Mouse (Mus musculus): ENCODE data around the gene Tmem259.
A peak's percentile ranks its signal among the peaks of the same experiment; 100 is the strongest.

The Tmem259 gene

GRCm38 (mm10) chr10:79986963-79987362, 2.8 kb upstream of the Tmem259 start:
- peak; percentile 94 to 95 for DNase-seq

DNA sequence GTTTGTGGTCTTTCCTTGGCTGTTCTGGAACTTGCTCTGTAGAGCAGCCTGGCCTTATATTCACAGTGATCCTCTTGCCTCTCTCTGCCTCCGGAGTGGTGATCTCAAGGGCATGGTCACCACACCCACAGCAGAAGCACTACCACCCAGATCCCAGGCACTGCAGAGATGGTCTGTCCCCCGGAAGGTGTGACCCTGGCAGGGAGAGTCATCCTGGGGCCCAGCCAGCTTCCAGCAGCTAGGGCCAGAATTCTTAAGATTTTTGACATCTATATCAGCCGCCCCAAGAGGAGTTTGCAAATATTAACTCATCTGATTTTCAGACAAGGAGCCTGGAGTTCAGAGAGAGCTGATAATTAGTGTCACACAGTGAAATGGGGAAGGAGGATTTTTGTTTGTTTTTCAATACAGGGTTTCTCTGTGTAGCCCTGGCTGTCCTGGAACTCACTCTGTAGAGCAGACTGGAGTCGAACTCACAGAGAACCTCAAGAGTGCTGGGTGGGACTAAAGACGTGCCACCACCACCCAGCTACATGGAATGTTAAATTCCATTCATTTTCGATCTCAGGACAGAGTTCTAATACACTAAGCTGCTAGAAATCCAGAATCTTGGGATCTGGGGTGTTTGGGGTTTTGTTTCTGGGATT, 2.2 kb upstream of the Tmem259 start:
- DNase-seq: peak; percentile 72 to 89

GRCm38 (mm10) chr10:79985334-79986231, 1.5 kb upstream of the Tmem259 start:
- DNase-seq: peak; percentile 79 to 84

DNA sequence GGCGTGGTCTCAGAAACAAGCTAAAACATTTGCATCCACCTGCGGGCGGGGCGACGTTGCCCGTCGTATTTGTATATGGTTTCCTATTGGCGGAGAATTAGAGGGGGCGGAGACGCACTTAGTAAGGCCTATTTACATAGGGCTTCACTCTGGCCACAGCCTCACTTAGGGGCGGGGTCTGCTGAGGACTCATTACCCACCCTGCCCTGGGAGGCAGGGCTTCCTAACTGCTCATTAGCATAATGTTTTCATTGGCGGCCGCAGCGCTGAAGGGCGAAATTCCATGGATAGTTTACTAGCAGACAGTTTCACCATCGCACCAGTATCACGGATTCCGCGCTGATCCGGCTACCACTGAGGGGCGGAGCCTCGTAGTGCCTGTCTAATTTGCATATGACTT, 741 bp upstream of the Tmem259 start:
- peak; percentile 96 to 99 for DNase-seq

- peak; percentile 69 to 72 for DNase-seq
Observed at GRCm38 (mm10) chr10:79983670-79984069, 460 bp downstream of the Tmem259 start.

- DNase-seq: no peak
Observed at GRCm38 (mm10) chr10:79983205-79983604, 925 bp downstream of the Tmem259 start.

GRCm38 (mm10) chr10:79979401-79980155, 4.6 kb downstream of the Tmem259 start:
- no peak for DNase-seq

GRCm38 (mm10) chr10:79978061-79978460, 6.1 kb downstream of the Tmem259 start:
- DNase-seq: no peak

- no peak for DNase-seq
Observed at GRCm38 (mm10) chr10:79977324-79977723, 6.8 kb downstream of the Tmem259 start.

- no peak for DNase-seq
Observed at GRCm38 (mm10) chr10:79976722-79977107, 7.4 kb downstream of the Tmem259 start.

GRCm38 (mm10) chr10:79976071-79976721, 7.9 kb downstream of the Tmem259 start:
- no peak for DNase-seq

GRCm38 (mm10) chr10:79974668-79975067, 9.5 kb downstream of the Tmem259 start:
- no peak for DNase-seq

DNA sequence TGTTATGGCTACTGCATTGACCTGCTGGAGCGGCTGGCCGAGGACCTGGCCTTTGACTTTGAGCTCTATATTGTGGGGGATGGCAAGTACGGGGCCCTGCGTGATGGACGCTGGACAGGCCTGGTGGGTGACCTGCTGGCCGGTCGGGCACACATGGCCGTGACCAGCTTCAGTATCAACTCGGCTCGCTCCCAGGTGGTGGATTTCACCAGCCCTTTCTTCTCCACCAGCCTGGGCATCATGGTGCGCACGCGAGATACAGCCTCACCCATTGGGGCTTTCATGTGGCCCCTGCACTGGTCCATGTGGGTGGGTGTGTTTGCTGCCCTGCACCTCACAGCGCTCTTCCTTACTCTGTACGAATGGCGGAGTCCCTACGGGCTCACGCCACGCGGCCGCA, 10.0 kb downstream of the Tmem259 start:
- DNase-seq: no peak

DNA sequence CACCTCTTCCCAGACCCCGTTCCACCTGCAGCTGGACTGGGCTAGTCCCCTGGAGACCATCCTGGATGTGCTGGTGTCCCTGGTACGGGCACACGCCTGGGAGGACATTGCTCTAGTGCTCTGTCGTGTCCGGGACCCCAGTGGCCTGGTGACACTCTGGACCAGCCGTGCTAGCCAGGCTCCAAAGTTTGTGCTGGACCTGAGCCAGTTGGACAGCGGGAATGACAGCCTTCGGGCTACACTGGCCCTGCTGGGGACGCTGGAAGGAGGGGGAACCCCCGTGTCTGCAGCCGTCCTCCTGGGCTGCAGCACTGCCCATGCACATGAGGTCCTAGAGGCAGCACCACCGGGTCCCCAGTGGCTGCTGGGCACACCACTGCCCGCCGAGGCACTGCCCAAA, 11.3 kb downstream of the Tmem259 start:
- DNase-seq: peak in 1 of 2 experiments; percentile 68

- DNase-seq: no peak
Observed at GRCm38 (mm10) chr10:79971183-79971497, 13.0 kb downstream of the Tmem259 start.

DNA sequence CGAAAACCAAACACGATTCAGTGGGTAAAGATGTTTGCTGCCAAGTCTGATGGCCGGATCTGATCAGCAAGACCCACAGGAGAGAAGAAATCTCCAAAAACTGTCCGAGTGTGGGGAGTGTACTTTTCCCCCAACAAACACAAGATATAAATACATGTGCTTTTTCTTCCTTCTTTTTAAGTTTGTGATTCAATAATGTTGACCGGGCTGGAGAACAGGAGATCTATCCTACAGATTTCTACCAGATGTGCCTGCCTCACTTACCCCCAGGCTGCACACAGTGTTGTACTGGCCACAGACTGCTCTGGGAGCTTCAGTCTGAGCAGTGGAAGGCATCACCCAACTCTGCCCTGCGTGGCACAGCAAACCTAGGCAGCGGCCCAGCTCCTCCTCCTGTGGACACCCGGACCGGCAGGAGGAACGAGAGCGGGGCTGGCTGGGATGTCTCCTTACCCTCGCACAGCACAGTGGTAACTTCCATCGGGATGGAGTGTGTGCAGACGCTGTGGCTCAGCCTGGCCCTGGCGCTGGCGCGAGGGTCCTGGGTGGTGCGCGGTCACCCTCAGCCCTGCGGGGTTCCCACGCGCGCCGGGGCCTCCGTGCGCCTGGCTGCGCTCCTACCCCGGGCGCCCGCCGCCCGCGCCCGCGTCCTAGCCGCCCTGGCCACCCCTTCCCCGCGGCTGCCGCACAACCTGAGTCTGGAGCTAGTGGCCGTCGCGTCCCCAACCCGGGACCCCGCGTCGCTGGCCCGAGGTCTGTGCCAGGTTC, 13.5 kb downstream of the Tmem259 start, which contains the start of gene Grin3b:
Gene Grin3b (plus strand): TSS at position 301 of the 768 bp plus-strand sequence.
- DNase-seq: no peak

DNA sequence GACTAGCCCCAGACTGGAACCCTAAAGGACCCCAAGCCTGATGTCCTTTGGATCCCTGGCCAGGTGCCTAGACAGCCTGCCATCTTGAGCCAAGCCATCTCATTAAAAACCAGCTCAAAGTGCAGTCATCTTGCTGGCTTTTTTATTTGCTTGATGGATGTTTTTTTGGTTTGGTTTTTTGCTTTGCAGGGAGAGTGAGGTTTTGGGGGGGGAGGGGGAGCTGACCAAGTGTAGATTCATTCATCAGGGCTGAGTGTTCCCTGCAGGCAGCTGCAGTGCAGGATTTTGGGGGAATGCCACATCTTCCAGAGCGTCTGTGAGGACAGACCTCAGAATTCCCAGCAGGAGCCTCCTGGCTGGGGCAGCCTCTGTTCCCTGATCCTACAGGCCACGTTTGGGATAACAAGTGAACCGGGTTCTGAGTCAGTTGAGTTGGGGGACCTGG, 15.0 kb downstream of the Tmem259 start:
- no peak for DNase-seq

DNA sequence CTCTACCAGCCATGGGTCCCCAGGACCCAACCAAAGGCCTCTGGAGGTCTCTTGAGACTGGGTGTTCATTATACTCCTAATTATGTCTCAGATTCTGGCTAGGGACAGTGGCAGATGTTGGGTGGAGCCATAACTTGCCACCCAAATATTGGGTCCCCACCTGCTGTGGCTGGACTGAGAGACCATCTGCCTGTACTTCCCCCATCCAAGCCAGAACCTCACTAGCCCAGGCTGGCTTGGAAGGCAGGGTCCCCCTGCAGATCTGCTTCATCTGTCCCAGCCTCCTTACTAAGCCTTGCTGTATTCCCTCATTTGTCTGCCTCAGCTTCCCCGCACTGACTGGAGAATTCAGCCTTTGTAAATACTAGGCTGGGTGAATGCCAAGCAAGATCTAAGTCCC, 15.9 kb downstream of the Tmem259 start:
- no peak for DNase-seq

DNA sequence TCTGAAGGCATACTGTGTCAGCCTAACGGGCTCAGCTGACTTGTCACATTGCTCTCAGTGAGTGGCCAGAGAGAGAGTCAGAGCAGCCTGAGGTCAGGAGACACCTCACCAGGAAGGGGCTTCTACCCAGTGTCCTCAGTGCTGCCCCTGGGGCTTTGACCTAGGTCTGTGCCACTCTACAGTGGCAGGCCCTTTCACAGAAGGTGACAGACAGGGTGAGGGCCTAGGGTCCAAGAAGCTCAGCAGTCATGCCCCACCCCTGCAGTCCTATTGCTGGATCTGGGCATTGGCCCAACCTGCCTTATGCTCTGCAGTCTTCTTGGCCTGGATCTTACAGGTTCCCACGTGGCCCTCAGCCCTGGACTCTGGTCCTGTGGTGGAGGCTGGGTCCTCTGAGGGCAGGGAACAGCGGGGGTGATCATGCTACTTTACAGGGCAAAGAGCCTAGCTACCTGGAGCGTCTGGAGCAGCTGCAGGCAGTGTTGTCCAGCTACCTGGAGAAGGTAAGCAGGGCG, 17.2 kb downstream of the Tmem259 start:
- DNase-seq: no peak

DNA sequence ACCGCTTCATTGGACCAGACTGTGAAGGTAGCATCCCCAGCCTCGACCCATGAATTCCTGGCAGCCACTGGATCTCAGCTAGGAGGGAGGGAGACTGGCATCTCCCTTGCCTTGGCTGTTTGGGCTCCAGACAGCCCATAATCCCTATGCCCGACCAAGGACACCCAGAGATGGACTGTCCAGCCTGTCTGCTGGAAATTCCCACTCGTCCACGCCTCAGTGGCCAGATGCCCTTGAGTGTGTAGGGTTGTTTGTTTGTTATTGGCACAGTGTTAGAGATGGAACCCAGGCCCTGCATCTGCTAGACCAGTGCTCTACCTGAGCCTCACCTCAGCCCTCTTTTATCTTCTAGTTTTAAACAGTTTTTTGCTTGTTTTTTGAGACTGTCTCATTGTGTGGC, 18.8 kb downstream of the Tmem259 start:
- DNase-seq: no peak

DNA sequence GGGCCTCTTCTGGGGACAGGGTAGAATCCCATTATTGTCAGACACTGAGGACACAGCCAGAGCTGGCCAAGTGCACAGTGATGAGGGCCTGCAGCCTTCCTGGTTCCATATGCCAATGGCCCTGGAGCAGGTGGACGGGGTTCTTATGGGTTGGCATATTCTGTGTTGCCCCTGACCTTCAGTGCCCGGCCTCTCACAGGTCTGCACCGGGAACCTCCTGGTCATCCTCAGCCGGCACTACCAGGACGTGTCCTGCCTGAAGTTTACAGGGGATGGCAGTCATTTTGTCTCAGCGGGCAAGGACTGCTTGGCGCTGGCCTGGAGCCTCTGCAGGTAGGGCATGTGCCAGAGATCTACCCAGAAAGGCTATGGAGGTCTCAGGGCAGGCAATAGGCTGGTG, 19.4 kb downstream of the Tmem259 start:
- no peak for DNase-seq

Data from lung, postnatal 4 days (tissue).